Mouse (Mus musculus) CH12.LX (cell line): ENCODE results near the gene March4. TPM values are rescaled to one million over a fixed set of nuclear protein-coding genes. Genes with fewer than 3 reads are reported as not detected.

Experiments used
- DNase-seq: peaks from one replicate; pipeline ENCODE4 v3.0.0-alpha.2; 2013; ENCODE audit errors: extremely low read depth
- H3K27ac ChIP-seq: 2 replicates; pipeline ENCODE4 v1.5.1; 2012; ENCODE audit warnings: low read depth, mild to moderate bottlenecking, control low read depth, moderate library complexity; ENCODE audit not compliant: insufficient read depth
- H3K27me3 ChIP-seq: replicated peaks from 2 replicates; pipeline ENCODE3; 2012; ENCODE audit warnings: inconsistent platforms
- H3K36me3 ChIP-seq, 2 experiments: replicated peaks in 1 of 2; 2 replicates each; pipeline versions ENCODE3 to v1.6.1; 2012; ENCODE audit warnings: inconsistent platforms in 1 of 2, low read length in 1 of 2, mild to moderate bottlenecking in 1 of 2, mixed read lengths in 1 of 2, moderate library complexity in 1 of 2; ENCODE audit not compliant: control insufficient read depth in 1 of 2, insufficient read depth in 1 of 2
- H3K4me1 ChIP-seq, 2 experiments: 2 replicates each; pipeline ENCODE4 v1.6.1; 2012; ENCODE audit warnings: inconsistent platforms in 1 of 2, moderate library complexity in 1 of 2; ENCODE audit not compliant: insufficient read depth in 2 of 2, control insufficient read depth in 1 of 2
- H3K4me2 ChIP-seq: 2 replicates; pipeline ENCODE4 v1.6.1; 2012; ENCODE audit warnings: low read depth, mild to moderate bottlenecking, control low read depth; ENCODE audit not compliant: poor library complexity, insufficient read depth, severe bottlenecking
- H3K4me3 ChIP-seq, 3 experiments: fragments of 150-350 bp in 1 of 3; sonication (generic) in 1 of 3; replicated peaks in 1 of 3; 2 replicates each; pipeline versions ENCODE3 to v1.5.1; 2011 to 2012; ENCODE audit warnings: low read depth in 2 of 3, low read length in 2 of 3, mild to moderate bottlenecking in 2 of 3, moderate library complexity in 2 of 3, control low read depth in 1 of 3, improper control_type of control experiment in 1 of 3, inconsistent platforms in 1 of 3, mixed read lengths in 1 of 3; ENCODE audit not compliant: poor library complexity in 1 of 3
- H3K79me2 ChIP-seq: replicated peaks from 2 replicates; pipeline ENCODE4 v1.6.1; 2012; ENCODE audit warnings: mild to moderate bottlenecking, moderate library complexity; ENCODE audit not compliant: control insufficient read depth, poor library complexity, insufficient read depth, severe bottlenecking; ENCODE audit errors: extremely low read depth
- H3K9ac ChIP-seq: 2 replicates; pipeline ENCODE4 v1.6.1; 2012; ENCODE audit warnings: low read depth, mild to moderate bottlenecking, control low read depth, moderate library complexity; ENCODE audit not compliant: insufficient read depth
- H3K9me3 ChIP-seq: replicated peaks from 2 replicates; pipeline ENCODE3; 2012; ENCODE audit warnings: low read length, inconsistent platforms, mixed read lengths
- BHLHE40 ChIP-seq: IDR thresholded peaks from 2 replicates; pipeline ENCODE4 v1.6.1; 2011; ENCODE audit warnings: mild to moderate bottlenecking, low read depth, low read length, improper control_type of control experiment
- CHD2 ChIP-seq: IDR thresholded peaks from 2 replicates; pipeline ENCODE4 v1.6.1; 2011; ENCODE audit warnings: low read length, improper control_type of control experiment
- CTCF ChIP-seq, 2 experiments: IDR thresholded peaks in 1 of 2; conservative IDR thresholded peaks in 1 of 2; 2 replicates each; pipeline ENCODE4 v1.5.1; 2011 to 2012; ENCODE audit warnings: low read depth in 2 of 2, low read length in 2 of 2, improper control_type of control experiment in 1 of 2, inconsistent platforms in 1 of 2, mild to moderate bottlenecking in 1 of 2, moderate library complexity in 1 of 2
- E2F4 ChIP-seq: IDR thresholded peaks from 2 replicates; pipeline ENCODE4 v1.6.1; 2011; ENCODE audit warnings: low read depth, low read length, improper control_type of control experiment; ENCODE audit not compliant: insufficient replicate concordance
- ELF1 ChIP-seq: IDR thresholded peaks from 2 replicates; pipeline ENCODE4 v1.6.1; 2014; ENCODE audit warnings: low read depth, mild to moderate bottlenecking, inconsistent platforms, low read length, improper control_type of control experiment
- GABPA ChIP-seq: IDR thresholded peaks from 2 replicates; pipeline ENCODE4 v1.6.1; 2012; ENCODE audit warnings: low read depth, low read length, improper control_type of control experiment, inconsistent platforms; ENCODE audit not compliant: insufficient replicate concordance
- IRF4 ChIP-seq: IDR thresholded peaks from 2 replicates; pipeline ENCODE4 v1.6.1; 2014; ENCODE audit warnings: low read depth, mild to moderate bottlenecking, inconsistent platforms, low read length, improper control_type of control experiment
- JUN ChIP-seq: IDR thresholded peaks from 2 replicates; pipeline ENCODE4 v1.6.1; 2011; ENCODE audit warnings: low read depth, mild to moderate bottlenecking, low read length, improper control_type of control experiment, moderate library complexity; ENCODE audit not compliant: insufficient read depth
- JUND ChIP-seq: conservative IDR thresholded peaks from 2 replicates; pipeline ENCODE4 v1.6.1; 2011; ENCODE audit warnings: low read depth, low read length, improper control_type of control experiment
- MAFK ChIP-seq: IDR thresholded peaks from 2 replicates; pipeline ENCODE4 v1.6.1; 2011; ENCODE audit warnings: low read length, improper control_type of control experiment; ENCODE audit not compliant: insufficient replicate concordance
- MYC ChIP-seq: IDR thresholded peaks from 2 replicates; pipeline ENCODE4 v1.6.1; 2011; ENCODE audit warnings: low read depth, mild to moderate bottlenecking, improper control_type of control experiment, low read length
- POLR2AphosphoS2 ChIP-seq: IDR thresholded peaks from 2 replicates; pipeline ENCODE4 v1.6.1; 2011; ENCODE audit warnings: low read depth, low read length, improper control_type of control experiment
- RAD21 ChIP-seq: IDR thresholded peaks from 2 replicates; pipeline ENCODE4 v1.6.1; 2011; ENCODE audit warnings: low read depth, mild to moderate bottlenecking, low read length, improper control_type of control experiment, moderate library complexity
- SIN3A ChIP-seq: IDR thresholded peaks from 2 replicates; pipeline ENCODE4 v1.6.1; 2012; ENCODE audit warnings: low read length, improper control_type of control experiment, inconsistent platforms
- TBP ChIP-seq: conservative IDR thresholded peaks from 2 replicates; pipeline ENCODE4 v1.6.1; 2011; ENCODE audit warnings: low read depth, low read length, improper control_type of control experiment
- TCF12 ChIP-seq: IDR thresholded peaks from 2 replicates; pipeline ENCODE4 v1.6.1; 2014; ENCODE audit warnings: low read depth, mild to moderate bottlenecking, inconsistent platforms, low read length, improper control_type of control experiment
- UBTF ChIP-seq: IDR thresholded peaks from 2 replicates; pipeline ENCODE4 v1.6.1; 2012; ENCODE audit warnings: low read depth, mild to moderate bottlenecking, inconsistent platforms, low read length, improper control_type of control experiment, moderate library complexity
- USF1 ChIP-seq: IDR thresholded peaks from 2 replicates; pipeline ENCODE4 v1.6.1; 2014; ENCODE audit warnings: low read depth, mild to moderate bottlenecking, inconsistent platforms, low read length, improper control_type of control experiment
- USF2 ChIP-seq: conservative IDR thresholded peaks from 2 replicates; pipeline ENCODE4 v1.6.1; 2011; ENCODE audit warnings: low read depth, low read length, improper control_type of control experiment
- ZMIZ1 ChIP-seq: IDR thresholded peaks from 2 replicates; pipeline ENCODE4 v1.6.1; 2012; ENCODE audit warnings: low read depth, mild to moderate bottlenecking, inconsistent platforms, low read length, improper control_type of control experiment
- dilution Hi-C: fragments of 300-500 bp; cut with MboI; formaldehyde crosslinking; loops from 2 replicates; pipeline ENCODE4 v1.14.3; 2020; ENCODE audit warnings: low sequenced_read_pairs; ENCODE audit not compliant: extremely low pct_unique_long_range_greater_than_20kb, extremely low pct_ligation_motif_present
- in situ Hi-C: fragments of 300-500 bp; cut with MboI; formaldehyde crosslinking; loops from 3 replicates; pipeline ENCODE4 v1.14.3; 2019; ENCODE audit warnings: low sequenced_read_pairs, low pct_ligation_motif_present, low pct_unique_long_range_greater_than_20kb, mixed read lengths
- polyA plus RNA-seq: library from polyadenylated mRNA; unstranded; fragments of >175 nt; gene quantifications from 2 replicates; pipeline ENCODE4 v1.2.1, GENCODE M21; 2012; ENCODE audit warnings: low read depth; ENCODE audit not compliant: insufficient read length
- total RNA-seq, 2 experiments: library from RNA; depleted of rRNA; stranded (reverse); fragments of 300-350 nt in 1 of 2; fragments of >200 nt in 1 of 2; gene quantifications; 2 replicates each; pipeline ENCODE4 v1.2.3; 2012 to 2014

The March4 gene
- total and polyA plus RNA-seq, 3 experiments = 0.04 TPM; not detected in 2

- no peaks in the 10 kb centered on the region for H3K79me2 ChIP-seq
- H3K4me2 ChIP-seq = no peak overlapping the region
- no peaks in the 10 kb centered on the region for H3K27me3 ChIP-seq
- H3K4me3 ChIP-seq = no peak overlapping the region
- in situ Hi-C loops (no loop called here), dilution Hi-C loops (no loop called here)
- no peaks in the 10 kb centered on the region for H3K4me1 ChIP-seq
- no peaks in the 10 kb centered on the region for H3K36me3 ChIP-seq
- no peak overlapping the region for H3K9ac ChIP-seq
- H3K27ac ChIP-seq = no peak overlapping the region
- no peak for DNase-seq
- H3K9me3 ChIP-seq = no peaks in the 10 kb centered on the region
- TF ChIP-seq MYC = no peak
- TF ChIP-seq JUND = no peak
- no peak for TF ChIP-seq JUN
- no peak for TF ChIP-seq SIN3A
- TF ChIP-seq CHD2 = no peak
- TF ChIP-seq ELF1 = no peak
- no peak for TF ChIP-seq TCF12
- TF ChIP-seq IRF4 = no peak
- no peak for TF ChIP-seq TBP
- no peak for TF ChIP-seq RAD21
- no peak for TF ChIP-seq CTCF (conservative IDR thresholded peaks at IDR 0.05 in 1 of 2, IDR thresholded peaks at IDR 0.05 in 1 of 2; ENCODE audit: low read depth in 2 of 2, low read length in 2 of 2)
- no peak for TF ChIP-seq BHLHE40
Observed at GRCm38 (mm10) chr1:72476594-72476993, 60.1 kb downstream of the March4 start.

- Histone ChIP-seq H3K27me3 (no peaks in the 10 kb centered on the region), H3K9ac (no peak overlapping the region), H3K36me3 (no peaks in the 10 kb centered on the region), H3K4me1 (peaks cover 0 to 5% of the 10 kb centered on the region in 2 experiments; a peak in 2 of 4 replicates), H3K9me3 (no peaks in the 10 kb centered on the region), H3K4me2 (no peak overlapping the region), H3K27ac (no peak overlapping the region), H3K79me2 (no peaks in the 10 kb centered on the region), H3K4me3 (no peak overlapping the region)
- dilution Hi-C loops (no loop called here), in situ Hi-C loops (no loop called here)
- TF ChIP-seq SIN3A (no peak), UBTF (no peak), ELF1 (no peak), MAFK (no peak), E2F4 (no peak), ZMIZ1 (no peak), USF1 (no peak), USF2 (no peak), POLR2AphosphoS2 (no peak), CTCF (conservative IDR thresholded peaks at IDR 0.05 in 1 of 2, IDR thresholded peaks at IDR 0.05 in 1 of 2; ENCODE audit: low read depth in 2 of 2, low read length in 2 of 2) (no peak), GABPA (no peak)
- DNase-seq = no peak
Observed at GRCm38 (mm10) chr1:72469075-72469474, 67.7 kb downstream of the March4 start.
